In genomic region chr5:115509321-115509761, GRCm38 (mm10) we compare ENCODE assay signal across 8 mouse cellular contexts. TPM values are rescaled to one million over a fixed set of nuclear protein-coding genes. Genes with fewer than 3 reads are reported as not detected.
A peak's percentile ranks its signal among the peaks of the same experiment; 100 is the strongest.
DNase-seq lines count a peak whose midpoint lies in the region; ATAC-seq and TF ChIP-seq lines count a peak whose summit lies in the region.

No protein-coding gene starts in this region.

- no peaks in the 10 kb centered on the region for H3K9me3 ChIP-seq in kidney, embryonic 15.5 days (replicated peaks)
- H3K9me3 ChIP-seq in midbrain, embryonic 12.5 days: no peaks in the 10 kb centered on the region

- no peaks in the 10 kb centered on the region for H3K27me3 ChIP-seq in heart, adult 2 months (ENCODE audit: control insufficient read depth, insufficient read depth, low read length)
- no peaks in the 10 kb centered on the region for H3K27me3 ChIP-seq in kidney, embryonic 15.5 days
- peaks cover 16% of the 10 kb centered on the region; the same call in 1 of the 2 replicates for H3K27me3 ChIP-seq in midbrain, embryonic 12.5 days

- no peak for TF ChIP-seq EP300 in heart, adult 2 months (IDR thresholded peaks at IDR 0.05; ENCODE audit: insufficient read depth, low read depth, low read length)

- peak overlapping the region; percentile 47 for H3K9ac ChIP-seq in heart, adult 2 months (ENCODE audit: low read depth, low read length)
- H3K9ac ChIP-seq in kidney, embryonic 15.5 days: peak overlapping the region; percentile 19; the same call in 1 of the 2 replicates
- no peak overlapping the region for H3K9ac ChIP-seq in midbrain, embryonic 12.5 days (replicated peaks)

- peak overlapping the region; percentile 96 for H3K4me3 ChIP-seq in heart, adult 2 months
- H3K4me3 ChIP-seq in kidney, embryonic 15.5 days (replicated peaks): peak overlapping the region; percentile 96
- peak overlapping the region; percentile 2; the same call in 1 of the 2 replicates for H3K4me3 ChIP-seq in midbrain, embryonic 12.5 days

- 26% methylated on average over 15 of the region's 15 CpGs for WGBS in heart, adult 2 months
- WGBS in kidney, embryonic 15.5 days: 11% methylated on average over 15 of the region's 15 CpGs
- 52% methylated on average over 15 of the region's 15 CpGs for WGBS in midbrain, embryonic 12.5 days

- TF ChIP-seq POLR2A in heart, adult 2 months (IDR thresholded peaks at IDR 0.05; ENCODE audit: insufficient read depth, low read depth, low read length): no peak

- H3K27ac ChIP-seq in heart, adult 2 months: peak overlapping the region; percentile 98
- peak overlapping the region; percentile 89 for H3K27ac ChIP-seq in kidney, embryonic 15.5 days
- 0 out of 2 replicates have a peak overlapping the region, but pooled peaks have one; percentile 20 for H3K27ac ChIP-seq in midbrain, embryonic 12.5 days (replicated peaks)

- peaks cover 22% of the 10 kb centered on the region for H3K79me2 ChIP-seq in heart, adult 2 months (replicated peaks; ENCODE audit: control insufficient read depth, insufficient read depth, low read length)

- intact Hi-C loops in heart, adult 2 months (cut with DNase I): loop anchor here (2.0 kb wide), 1 partner anchor 13 kb away; no protein-coding TSS in a partner anchor

- DNase-seq in 416B (ENCODE audit: low read depth): peak; percentile 70
- peak; percentile 33 for DNase-seq in adipocyte (ENCODE audit: low spot score)
- DNase-seq in heart, adult 2 months: peak in 1 of 2 experiments; percentile 64
- DNase-seq in urinary bladder, postnatal 10 days (ENCODE audit: low spot score): no peak
- no peak for DNase-seq in retina, postnatal 1 day
- no peak for DNase-seq in layer of hippocampus, postnatal 25 days (ENCODE audit: extremely low spot score in 1 of 2, low spot score in 1 of 2)

- H3K4me2 ChIP-seq in kidney, embryonic 15.5 days: peak overlapping the region; percentile 83
- H3K4me2 ChIP-seq in midbrain, embryonic 12.5 days (replicated peaks): peak overlapping the region; percentile 11; the same call in 1 of the 2 replicates

- peaks cover 23% of the 10 kb centered on the region for H3K4me1 ChIP-seq in heart, adult 2 months (ENCODE audit: control insufficient read depth, insufficient read depth, low read length)
- peaks cover 59% of the 10 kb centered on the region for H3K4me1 ChIP-seq in kidney, embryonic 15.5 days
- peaks cover 36% of the 10 kb centered on the region for H3K4me1 ChIP-seq in midbrain, embryonic 12.5 days

- no peak for TF ChIP-seq CTCF in heart, adult 2 months (IDR thresholded peaks at IDR 0.05)

- no peak for ATAC-seq in kidney, embryonic 15.5 days (replicated peaks; ENCODE audit: low FRiP score)
- ATAC-seq in midbrain, embryonic 12.5 days (ENCODE audit: low FRiP score, low read depth): no peak

- H3K36me3 ChIP-seq in heart, adult 2 months (ENCODE audit: control insufficient read depth, insufficient read depth, low read length): no peaks in the 10 kb centered on the region
- H3K36me3 ChIP-seq in kidney, embryonic 15.5 days: peaks cover 7% of the 10 kb centered on the region; the same call in 1 of the 2 replicates
- H3K36me3 ChIP-seq in midbrain, embryonic 12.5 days: no peaks in the 10 kb centered on the region

RNA-seq across cellular contexts. Expression of gene Pxn, which starts 2.9 kb away (rescaled TPM):
- total RNA-seq in heart, adult 2 months (2021): 10 to 100 TPM; 35.9 to 37.1 TPM
- polyA plus RNA-seq in heart, adult 2 months (2012; rRNA removed): 51.9 and 56.5 TPM in 2 replicates
- 51.7 and 56.1 TPM in 2 replicates for polyA plus RNA-seq in kidney, embryonic 15.5 days (2015; fragmentation: Nextera tagmentation; extraction: Ambion mirVana)
- 24.0 and 27.2 TPM in 2 replicates for polyA plus RNA-seq in midbrain, embryonic 12.5 days (2016; fragmentation: Nextera tagmentation; extraction: Ambion mirVana)
- 10 to 100 TPM; 30.9 to 41.9 TPM for total RNA-seq in layer of hippocampus, postnatal 25 days (2021)

RNA-seq across cellular contexts. Expression of gene Sirt4, which starts 24.8 kb away (rescaled TPM):
- 10 to 100 TPM; 15.3 to 18.8 TPM for total RNA-seq in heart, adult 2 months (2021)
- polyA plus RNA-seq in heart, adult 2 months (2012; rRNA removed): 25.1 and 31.3 TPM in 2 replicates
- polyA plus RNA-seq in kidney, embryonic 15.5 days (2015; fragmentation: Nextera tagmentation; extraction: Ambion mirVana): 24.6 and 25.0 TPM in 2 replicates
- 24.2 and 26.2 TPM in 2 replicates for polyA plus RNA-seq in midbrain, embryonic 12.5 days (2016; fragmentation: Nextera tagmentation; extraction: Ambion mirVana)
- 10 to 100 TPM; 27.6 to 39.7 TPM for total RNA-seq in layer of hippocampus, postnatal 25 days (2021)

RNA-seq across cellular contexts. Expression of gene Pla2g1b, which starts 43.3 kb away (rescaled TPM):
- total RNA-seq in heart, adult 2 months (2021): not detected
- polyA plus RNA-seq in heart, adult 2 months (2012; rRNA removed): not detected in 2 replicates
- 0.61 and 1.2 TPM in 2 replicates for polyA plus RNA-seq in kidney, embryonic 15.5 days (2015; fragmentation: Nextera tagmentation; extraction: Ambion mirVana)
- polyA plus RNA-seq in midbrain, embryonic 12.5 days (2016; fragmentation: Nextera tagmentation; extraction: Ambion mirVana): not detected in 2 replicates
- not detected for total RNA-seq in layer of hippocampus, postnatal 25 days (2021)

RNA-seq across cellular contexts. Expression of gene Rplp0, which starts 49.9 kb away (rescaled TPM):
- 100 to 1,000 TPM; 587 to 705 TPM for total RNA-seq in heart, adult 2 months (2021)
- 1,240 and 1,274 TPM in 2 replicates for polyA plus RNA-seq in heart, adult 2 months (2012; rRNA removed)
- polyA plus RNA-seq in kidney, embryonic 15.5 days (2015; fragmentation: Nextera tagmentation; extraction: Ambion mirVana): 1,539 and 1,600 TPM in 2 replicates
- polyA plus RNA-seq in midbrain, embryonic 12.5 days (2016; fragmentation: Nextera tagmentation; extraction: Ambion mirVana): 863 and 871 TPM in 2 replicates
- total RNA-seq in layer of hippocampus, postnatal 25 days (2021): 100 to 1,000 TPM; 251 to 264 TPM

RNA-seq across cellular contexts. Expression of gene Gcn1l1, which starts 55.7 kb away (rescaled TPM):
- 10 to 100 TPM; 34.2 to 40.1 TPM for total RNA-seq in heart, adult 2 months (2021)
- polyA plus RNA-seq in heart, adult 2 months (2012; rRNA removed): 21.5 and 34.6 TPM in 2 replicates
- 44.3 and 49.3 TPM in 2 replicates for polyA plus RNA-seq in kidney, embryonic 15.5 days (2015; fragmentation: Nextera tagmentation; extraction: Ambion mirVana)
- 63.1 and 65.3 TPM in 2 replicates for polyA plus RNA-seq in midbrain, embryonic 12.5 days (2016; fragmentation: Nextera tagmentation; extraction: Ambion mirVana)
- total RNA-seq in layer of hippocampus, postnatal 25 days (2021): 10 to 100 TPM; 65.8 to 79.7 TPM

Comparison
In these comparisons a context has a peak if more than half of its experiments do, and no peak if none do; other contexts are left out.
1. DNase-seq: peak in 416B (single experiment) and adipocyte (single experiment); none in urinary bladder, postnatal 10 days (single experiment), retina, postnatal 1 day (single experiment) and layer of hippocampus, postnatal 25 days (0 of 2).
2. H3K27ac ChIP-seq: peak in every context shown above with its lines; median percentile 98 in heart, adult 2 months; 89 in kidney, embryonic 15.5 days; 20 in midbrain, embryonic 12.5 days.
3. H3K4me3 ChIP-seq: peak in every context shown above with its lines; median percentile 96 in heart, adult 2 months; 96 in kidney, embryonic 15.5 days; 2 in midbrain, embryonic 12.5 days.